Mouse (Mus musculus) embryonic facial prominence, embryonic 15.5 days (tissue): ENCODE results near the gene 1700001K19Rik. TPM values are rescaled to one million over a fixed set of nuclear protein-coding genes. Genes with fewer than 3 reads are reported as not detected.
A peak's percentile ranks its signal among the peaks of the same experiment; 100 is the strongest.
"Not testable (repeated sequence)": the region's sequence is repeated elsewhere in the genome, so short reads cannot be mapped to it uniquely, and the experiment has no call there.

Experiments used
- ATAC-seq: fragments of 200-750 bp; cut with Nextera tagmentation; 2 replicates; pipeline ENCODE4 v1.8.0; 2017; ENCODE audit warnings: low read depth, moderate TSS enrichment; ENCODE audit not compliant: insufficient number of reproducible peaks, low FRiP score, low TSS enrichment
- H3K27ac ChIP-seq: fragments of 300-500 bp; sonication (generic); replicated peaks from 2 replicates; pipeline ENCODE4 v1.5.1; 2015; ENCODE audit warnings: mild to moderate bottlenecking, inconsistent platforms
- H3K27me3 ChIP-seq: fragments of 300-500 bp; sonication (generic); 2 replicates; pipeline ENCODE4 v1.6.1; 2015; ENCODE audit warnings: inconsistent platforms
- H3K36me3 ChIP-seq: fragments of 300-500 bp; sonication (generic); 2 replicates; pipeline ENCODE4 v1.6.1; 2015; ENCODE audit warnings: mild to moderate bottlenecking, inconsistent platforms
- H3K4me1 ChIP-seq: fragments of 300-500 bp; sonication (generic); 2 replicates; pipeline ENCODE4 v1.6.1; 2015; ENCODE audit warnings: inconsistent platforms
- H3K4me2 ChIP-seq: fragments of 300-500 bp; sonication (generic); replicated peaks from 2 replicates; pipeline ENCODE4 v1.6.1; 2015; ENCODE audit warnings: mild to moderate bottlenecking, inconsistent platforms
- H3K4me3 ChIP-seq: fragments of 300-500 bp; sonication (generic); replicated peaks from 2 replicates; pipeline ENCODE4 v1.5.1; 2015; ENCODE audit warnings: mild to moderate bottlenecking, inconsistent platforms
- H3K9ac ChIP-seq: fragments of 300-500 bp; sonication (generic); 2 replicates; pipeline ENCODE4 v1.6.1; 2015; ENCODE audit warnings: inconsistent platforms
- H3K9me3 ChIP-seq: fragments of 300-500 bp; sonication (generic); replicated peaks from 2 replicates; pipeline ENCODE4 v1.6.1; 2016; ENCODE audit warnings: inconsistent platforms
- WGBS: fragments of 180-500 bp; shearing (Covaris S2); methylation state at CpG from one replicate; pipeline ENCODE4 v1.1.7; 2015; 5-methylcytosine and 5-hydroxymethylcytosine counted together
- polyA plus RNA-seq: library from polyadenylated mRNA; unstranded; fragments of >200 nt; fragmentation: Nextera tagmentation; extraction: Ambion mirVana; gene quantifications from 2 replicates; pipeline ENCODE4 v1.2.1, GENCODE M21; 2015

1700001K19Rik gene
- polyA plus RNA-seq, 1 experiment from 2014 or later = 0.35 TPM

DNA sequence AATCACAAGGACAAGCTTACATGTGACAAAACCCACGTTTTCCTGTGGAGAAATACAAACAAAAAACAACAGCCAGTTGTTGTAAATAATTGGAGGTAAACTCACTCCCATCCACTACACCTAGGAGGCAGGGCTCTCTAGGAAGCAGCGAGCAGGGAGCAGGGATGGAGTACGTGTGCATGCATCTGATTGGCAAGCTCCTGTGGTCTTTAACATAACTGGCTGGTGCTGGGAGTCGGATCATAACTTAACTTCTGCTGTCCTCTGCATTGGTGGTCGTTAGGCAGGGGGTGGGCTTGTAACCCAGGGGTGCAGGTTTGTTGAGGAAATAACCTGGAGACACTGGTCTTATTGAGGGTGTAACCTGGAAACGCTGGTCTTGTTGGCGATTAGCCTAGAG is 21.3 kb upstream of the 1700001K19Rik start:
- ATAC-seq = no peak
- Histone ChIP-seq H3K9ac (no peak overlapping the region), H3K36me3 (no peaks in the 10 kb centered on the region), H3K4me1 (peaks cover 25% of the 10 kb centered on the region), H3K27ac (no peak overlapping the region), H3K4me2 (no peak overlapping the region), H3K27me3 (no peaks in the 10 kb centered on the region), H3K9me3 (no peaks in the 10 kb centered on the region), H3K4me3 (no peak overlapping the region)
- 69% methylated on average over 7 of the region's 7 CpGs for WGBS

DNA sequence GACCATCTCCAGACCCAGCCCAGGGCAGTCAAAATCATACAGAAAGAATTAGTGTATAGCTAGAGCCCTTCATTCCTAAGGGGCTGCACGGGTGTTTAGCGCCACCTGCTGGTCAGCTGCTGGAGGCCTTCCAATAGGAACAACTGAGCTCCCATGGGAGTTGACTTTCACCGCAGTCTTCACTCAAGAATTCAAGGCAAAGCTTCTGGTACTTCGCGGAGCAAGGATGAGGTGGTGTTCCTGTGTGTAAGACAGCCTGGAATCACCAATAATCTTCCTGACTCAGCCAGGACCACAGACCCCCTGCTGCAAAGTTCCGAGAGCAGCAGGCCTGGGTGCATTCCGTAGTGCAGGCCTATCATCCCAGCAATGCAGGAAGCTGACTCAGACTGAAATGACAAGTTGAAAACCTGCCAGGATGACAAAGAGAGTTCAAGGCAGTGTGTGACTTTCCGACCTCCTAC is 20.6 kb upstream of the 1700001K19Rik start:
- H3K9ac ChIP-seq = no peak overlapping the region
- peak; percentile 61; the same call in 1 of the 2 replicates for ATAC-seq
- H3K4me1 ChIP-seq = peaks cover 25% of the 10 kb centered on the region
- H3K4me3 ChIP-seq = no peak overlapping the region
- H3K36me3 ChIP-seq = no peaks in the 10 kb centered on the region
- 18% methylated on average over 8 of the region's 8 CpGs for WGBS
- H3K4me2 ChIP-seq = 0 out of 2 replicates have a peak overlapping the region, but pooled peaks have one; percentile 30
- no peaks in the 10 kb centered on the region for H3K9me3 ChIP-seq
- 0 out of 2 replicates have a peak overlapping the region, but pooled peaks have one; percentile 17 for H3K27ac ChIP-seq
- no peaks in the 10 kb centered on the region for H3K27me3 ChIP-seq

DNA sequence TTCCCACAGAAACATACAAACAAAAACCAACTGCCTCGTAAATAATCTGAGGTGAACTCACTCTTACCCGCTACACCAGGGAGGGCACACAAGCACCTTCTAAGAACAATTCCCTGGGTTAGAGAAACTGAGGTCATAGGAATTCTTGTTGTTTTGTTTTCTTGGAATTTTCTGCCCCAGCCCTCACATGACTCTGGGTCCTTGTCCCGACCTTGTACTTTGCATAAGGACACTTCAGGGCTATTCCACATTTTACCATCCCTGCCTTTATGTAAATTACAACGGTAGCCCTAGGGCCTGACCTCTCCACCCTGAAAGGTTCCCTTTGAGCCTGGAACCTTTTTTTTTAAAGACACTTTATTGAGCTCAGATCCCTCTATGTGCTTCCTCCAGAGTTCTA is 20.1 kb upstream of the 1700001K19Rik start, which contains the start of gene Hsp90aa1:
Hsp90aa1 (minus strand) TSS at position 173 of the 400 bp plus-strand sequence.
- 0 out of 2 replicates have a peak within 1 kb of the TSS, but pooled peaks have one; percentile 17 for H3K27ac ChIP-seq
- H3K9me3 ChIP-seq = no peaks in the 10 kb centered on the region
- peaks cover 25% of the 10 kb centered on the region for H3K4me1 ChIP-seq
- ATAC-seq = no peak
- no peak within 1 kb of the TSS for H3K9ac ChIP-seq
- 0 out of 2 replicates have a peak within 1 kb of the TSS, but pooled peaks have one; percentile 30 for H3K4me2 ChIP-seq
- H3K27me3 ChIP-seq = no peaks in the 10 kb centered on the region
- H3K4me3 ChIP-seq = no peak within 1 kb of the TSS
- H3K36me3 ChIP-seq = no peaks in the 10 kb centered on the region
- 44% methylated on average over 4 of the region's 4 CpGs for WGBS

DNA sequence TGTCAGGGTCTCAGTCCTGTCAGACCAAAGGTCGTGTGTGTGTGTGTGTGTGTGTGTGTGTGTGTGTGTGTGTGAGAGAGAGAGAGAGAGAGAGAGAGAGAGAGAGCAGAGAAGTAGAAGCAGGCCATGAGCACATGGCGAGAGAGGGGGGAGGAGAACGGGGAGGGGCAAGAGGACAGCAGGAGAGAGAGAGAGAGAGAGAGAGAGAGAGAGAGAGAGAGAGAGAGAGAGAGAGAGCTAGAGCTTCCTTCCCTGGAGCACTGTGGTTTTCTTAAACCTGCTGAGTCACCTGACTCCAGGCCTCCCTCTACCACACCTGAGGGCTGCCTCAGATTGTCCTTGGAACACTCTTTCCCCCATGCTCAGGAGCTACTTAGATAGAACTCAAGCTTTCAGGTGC is 18.9 kb upstream of the 1700001K19Rik start:
- not testable (repeated sequence) for H3K27me3 ChIP-seq, H3K27ac ChIP-seq, H3K36me3 ChIP-seq, H3K4me2 ChIP-seq, H3K9me3 ChIP-seq, H3K9ac ChIP-seq, H3K4me3 ChIP-seq, ATAC-seq
- 32% methylated on average over 3 of the region's 3 CpGs for WGBS
- H3K4me1 ChIP-seq = peaks cover 20% of the 10 kb centered on the region

DNA sequence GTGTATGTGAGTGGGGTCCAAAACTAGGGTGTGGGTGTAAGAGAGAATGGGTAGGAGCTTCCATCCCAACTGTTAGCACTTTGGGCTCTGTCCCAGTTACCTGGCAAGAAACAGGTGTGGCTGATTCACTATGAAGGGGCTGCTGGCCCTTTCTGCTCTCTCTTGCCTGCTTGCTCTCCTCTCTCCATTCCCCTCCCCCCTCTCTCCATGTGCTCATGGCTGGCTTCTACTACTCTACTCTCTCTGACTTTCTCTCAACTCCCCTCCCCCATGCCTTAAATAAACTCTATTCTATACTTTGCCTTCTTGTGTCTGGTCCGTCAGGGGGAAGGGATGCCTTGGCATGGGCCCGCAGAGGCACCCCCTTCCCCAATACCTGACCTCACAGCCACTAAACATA is 18.3 kb upstream of the 1700001K19Rik start:
- no peak overlapping the region for H3K9ac ChIP-seq
- WGBS = 66% methylated on average over 2 of the region's 2 CpGs
- ATAC-seq = no peak
- no peak overlapping the region for H3K27ac ChIP-seq
- no peak overlapping the region for H3K4me3 ChIP-seq
- H3K4me2 ChIP-seq = no peak overlapping the region
- H3K4me1 ChIP-seq = peaks cover 14% of the 10 kb centered on the region
- H3K36me3 ChIP-seq = no peaks in the 10 kb centered on the region
- H3K27me3 ChIP-seq = no peaks in the 10 kb centered on the region
- H3K9me3 ChIP-seq = no peaks in the 10 kb centered on the region

DNA sequence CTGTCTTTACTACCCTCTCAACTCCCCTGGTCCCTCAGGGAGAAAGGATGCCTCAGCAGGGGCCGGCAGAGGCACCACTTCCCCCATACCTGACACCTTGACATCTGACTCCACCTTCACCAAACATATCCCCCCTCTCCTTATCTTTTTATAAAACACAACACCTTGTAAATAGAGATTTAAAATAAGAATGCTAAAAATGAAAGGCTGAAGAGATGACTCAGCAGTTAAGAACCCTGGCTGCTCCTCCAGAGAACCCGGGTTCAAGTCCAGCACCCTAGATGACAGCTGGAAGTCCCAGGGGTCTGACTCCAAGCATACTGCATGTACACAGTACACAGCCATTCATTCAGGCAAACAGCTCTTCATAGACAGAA is 16.7 kb upstream of the 1700001K19Rik start:
- 51% methylated on average over 2 of the region's 2 CpGs for WGBS
- no peak for ATAC-seq
- no peak overlapping the region for H3K27ac ChIP-seq
- H3K27me3 ChIP-seq = no peaks in the 10 kb centered on the region
- peaks cover 21% of the 10 kb centered on the region for H3K4me1 ChIP-seq
- 0 out of 2 replicates have a peak overlapping the region, but pooled peaks have one; percentile 6 for H3K4me2 ChIP-seq
- peaks cover 7% of the 10 kb centered on the region; the same call in 1 of the 2 replicates for H3K36me3 ChIP-seq
- H3K9me3 ChIP-seq = no peaks in the 10 kb centered on the region
- no peak overlapping the region for H3K9ac ChIP-seq
- no peak overlapping the region for H3K4me3 ChIP-seq

DNA sequence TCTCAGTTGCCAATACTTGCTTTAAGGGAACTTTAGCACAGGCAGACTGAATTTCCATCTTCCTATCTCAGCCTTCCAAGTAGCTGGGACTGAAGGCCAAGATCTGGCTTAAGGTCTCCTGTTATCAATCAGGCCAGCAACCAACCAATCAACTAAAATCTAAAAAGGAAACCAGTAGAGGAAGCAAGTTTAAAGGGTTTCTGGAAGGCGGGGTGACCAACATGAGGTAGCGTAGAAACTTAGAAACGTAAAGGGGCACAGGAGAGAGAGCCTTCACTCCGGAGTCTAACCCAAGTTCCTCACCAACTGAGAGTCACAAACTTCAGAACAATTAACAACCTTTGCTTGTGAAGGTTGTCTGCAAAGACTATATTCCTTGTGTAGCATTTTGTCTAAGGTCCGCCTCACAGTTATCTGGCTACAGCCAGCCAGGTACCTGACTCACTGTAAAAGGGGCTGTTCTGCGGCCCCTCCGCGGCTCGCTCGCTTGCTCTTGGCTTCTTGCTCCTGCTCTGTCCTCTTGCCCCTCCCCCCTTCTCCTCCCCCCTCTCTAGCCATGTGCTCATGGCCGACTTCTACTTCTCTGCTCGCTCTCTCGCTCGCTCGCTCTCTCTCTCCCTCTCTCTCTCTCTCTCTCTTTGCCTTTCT is 16.2 kb upstream of the 1700001K19Rik start:
- 46% methylated on average over 15 of the region's 15 CpGs for WGBS
- ATAC-seq = no peak
- no peak overlapping the region for H3K9ac ChIP-seq

DNA sequence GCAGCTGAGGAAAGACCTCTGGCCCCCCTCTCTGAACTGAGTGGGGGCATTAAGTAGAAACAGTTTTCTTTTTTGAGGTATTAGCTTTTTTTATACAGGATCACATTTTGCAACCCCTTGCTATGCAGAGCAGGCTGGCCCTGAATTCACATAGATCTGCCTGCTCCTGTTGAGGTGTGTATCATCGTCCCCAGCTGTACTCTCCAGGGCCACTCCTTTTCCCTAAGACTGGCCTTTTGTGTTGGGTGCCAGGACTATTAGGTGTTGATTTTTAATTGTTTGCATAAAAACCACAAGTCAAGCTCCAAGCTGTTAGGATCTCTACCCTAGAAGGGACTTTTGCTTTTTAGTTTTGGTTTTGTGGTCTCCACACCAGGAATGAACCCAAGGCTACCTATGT is 15.7 kb upstream of the 1700001K19Rik start:
- 68% methylated on average over 1 of the region's 1 CpGs for WGBS
- no peak overlapping the region for H3K9ac ChIP-seq

More for the DNA sequence above, 16.2 kb upstream of the 1700001K19Rik start:
- peaks cover 7% of the 10 kb centered on the region; the same call in 1 of the 2 replicates for H3K36me3 ChIP-seq
- peaks cover 21% of the 10 kb centered on the region for H3K4me1 ChIP-seq
- H3K27me3 ChIP-seq = no peaks in the 10 kb centered on the region
- H3K9me3 ChIP-seq = no peaks in the 10 kb centered on the region
- no peak overlapping the region for H3K27ac ChIP-seq
- H3K4me3 ChIP-seq = no peak overlapping the region
- H3K4me2 ChIP-seq = 0 out of 2 replicates have a peak overlapping the region, but pooled peaks have one; percentile 6

DNA sequence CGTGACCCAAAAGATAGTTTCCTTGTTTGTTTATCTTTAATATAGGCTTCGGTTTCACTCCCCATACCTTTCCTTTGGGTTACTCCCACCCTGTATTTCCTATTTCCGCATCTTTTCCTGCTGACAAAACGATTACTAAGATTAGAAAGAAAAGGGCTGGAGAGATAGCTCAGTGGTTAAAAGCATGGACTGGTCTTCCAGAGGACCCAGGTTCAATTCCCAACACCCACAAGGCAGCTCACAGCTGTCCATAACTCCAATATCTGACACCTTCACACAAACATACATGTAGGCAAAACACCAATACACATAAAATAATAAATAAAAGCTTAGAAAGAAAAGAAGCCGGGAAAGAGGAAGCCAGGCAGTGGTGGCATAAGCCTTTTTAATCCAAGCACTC is 15.0 kb upstream of the 1700001K19Rik start:
- Histone ChIP-seq H3K4me1 (peaks cover 10% of the 10 kb centered on the region), H3K9me3 (no peaks in the 10 kb centered on the region), H3K27me3 (no peaks in the 10 kb centered on the region), H3K36me3 (peaks cover 11% of the 10 kb centered on the region), H3K4me2 (no peak overlapping the region), H3K9ac (no peak overlapping the region), H3K4me3 (no peak overlapping the region; the same call in 1 of the 2 replicates), H3K27ac (no peak overlapping the region)
- whole genome bisulfite sequencing = 61% methylated on average over 5 of the region's 5 CpGs
- no peak for ATAC-seq

More for the DNA sequence above, 15.7 kb upstream of the 1700001K19Rik start:
- no peak overlapping the region for H3K4me3 ChIP-seq
- H3K36me3 ChIP-seq = peaks cover 7% of the 10 kb centered on the region; the same call in 1 of the 2 replicates
- no peak overlapping the region for H3K4me2 ChIP-seq
- no peaks in the 10 kb centered on the region for H3K27me3 ChIP-seq
- H3K9me3 ChIP-seq = no peaks in the 10 kb centered on the region
- ATAC-seq = no peak
- H3K4me1 ChIP-seq = peaks cover 15% of the 10 kb centered on the region
- no peak overlapping the region for H3K27ac ChIP-seq

DNA sequence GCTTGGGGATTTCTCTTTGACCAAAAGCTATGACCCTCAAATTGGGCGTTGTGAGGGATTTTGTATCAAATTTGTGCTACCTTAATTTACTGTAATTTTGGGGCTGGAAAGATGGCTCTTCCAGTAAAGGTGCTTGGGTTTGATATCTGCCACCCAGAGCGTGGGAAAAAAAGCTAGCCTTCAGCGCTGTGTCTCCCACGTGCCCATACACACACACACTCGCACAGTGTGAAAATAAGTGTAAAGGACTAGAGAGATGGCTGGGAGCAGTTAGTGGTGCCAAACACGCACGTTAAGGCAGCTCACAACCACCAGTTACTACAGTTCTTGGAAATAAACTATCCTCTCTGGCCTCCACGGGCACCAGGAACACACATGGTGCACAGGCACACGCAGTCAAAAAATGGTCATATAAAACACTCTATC is 14.6 kb upstream of the 1700001K19Rik start:
- ATAC-seq = no peak
- Histone ChIP-seq H3K36me3 (peaks cover 11% of the 10 kb centered on the region), H3K4me2 (peak overlapping the region; percentile 68), H3K4me3 (peak overlapping the region; percentile 100), H3K4me1 (peaks cover 10% of the 10 kb centered on the region), H3K9me3 (no peaks in the 10 kb centered on the region), H3K9ac (peak overlapping the region; percentile 73; the same call in 1 of the 2 replicates), H3K27me3 (no peaks in the 10 kb centered on the region), H3K27ac (peak overlapping the region; percentile 79)
- WGBS = 45% methylated on average over 9 of the region's 9 CpGs

DNA sequence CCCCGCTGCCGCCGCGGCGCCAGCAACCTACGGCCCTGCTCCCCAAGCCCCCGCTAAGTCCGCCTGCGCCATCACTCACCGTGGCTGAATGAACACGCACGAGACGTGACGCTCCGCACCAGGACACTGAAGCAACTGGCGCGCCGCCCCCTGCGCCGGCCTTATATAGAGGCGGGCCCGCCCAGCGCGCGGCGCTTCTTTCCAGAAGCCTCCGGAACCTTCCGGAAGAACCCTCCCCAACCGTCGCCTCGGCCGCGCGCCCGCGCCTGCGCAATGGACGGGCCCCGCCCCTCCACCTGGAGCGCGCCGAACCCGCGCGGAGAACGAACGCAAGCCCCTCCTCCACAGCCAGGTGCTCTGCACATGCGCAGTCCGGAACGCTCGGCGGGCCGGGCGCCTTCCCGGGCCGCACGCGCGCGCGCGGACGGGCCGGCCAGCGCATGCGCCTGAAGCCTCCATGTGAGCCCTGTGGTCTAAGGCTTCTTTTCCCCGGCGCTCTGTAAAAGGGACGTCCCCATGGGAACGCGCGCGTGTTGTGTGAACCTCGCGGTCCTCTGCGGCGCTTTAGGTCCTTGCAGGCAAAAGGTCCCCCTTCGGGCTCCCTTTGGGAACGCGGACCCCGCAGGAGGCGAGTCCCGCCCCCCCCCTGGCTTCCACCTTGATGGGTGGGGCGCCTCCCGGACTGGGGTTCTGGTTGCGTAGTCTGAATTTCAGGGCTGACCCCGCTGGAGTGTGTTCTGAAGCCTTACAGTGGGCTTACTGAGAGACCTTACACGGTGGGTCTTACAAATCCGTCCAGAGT is 14.0 kb upstream of the 1700001K19Rik start:
- peak overlapping the region; percentile 99 for H3K9ac ChIP-seq
- under 1% methylated on average over 89 of the region's 89 CpGs for WGBS
- H3K4me3 ChIP-seq = peak overlapping the region; percentile 100
- no peaks in the 10 kb centered on the region for H3K9me3 ChIP-seq
- peaks cover 16% of the 10 kb centered on the region for H3K36me3 ChIP-seq
- H3K4me1 ChIP-seq = peaks cover 10% of the 10 kb centered on the region
- H3K27ac ChIP-seq = peak overlapping the region; percentile 96
- no peaks in the 10 kb centered on the region for H3K27me3 ChIP-seq
- ATAC-seq = peak; percentile 95
- peak overlapping the region; percentile 68 for H3K4me2 ChIP-seq
